Comparison of ENCODE assay signal across 8 mouse cellular contexts in the genomic region with DNA sequence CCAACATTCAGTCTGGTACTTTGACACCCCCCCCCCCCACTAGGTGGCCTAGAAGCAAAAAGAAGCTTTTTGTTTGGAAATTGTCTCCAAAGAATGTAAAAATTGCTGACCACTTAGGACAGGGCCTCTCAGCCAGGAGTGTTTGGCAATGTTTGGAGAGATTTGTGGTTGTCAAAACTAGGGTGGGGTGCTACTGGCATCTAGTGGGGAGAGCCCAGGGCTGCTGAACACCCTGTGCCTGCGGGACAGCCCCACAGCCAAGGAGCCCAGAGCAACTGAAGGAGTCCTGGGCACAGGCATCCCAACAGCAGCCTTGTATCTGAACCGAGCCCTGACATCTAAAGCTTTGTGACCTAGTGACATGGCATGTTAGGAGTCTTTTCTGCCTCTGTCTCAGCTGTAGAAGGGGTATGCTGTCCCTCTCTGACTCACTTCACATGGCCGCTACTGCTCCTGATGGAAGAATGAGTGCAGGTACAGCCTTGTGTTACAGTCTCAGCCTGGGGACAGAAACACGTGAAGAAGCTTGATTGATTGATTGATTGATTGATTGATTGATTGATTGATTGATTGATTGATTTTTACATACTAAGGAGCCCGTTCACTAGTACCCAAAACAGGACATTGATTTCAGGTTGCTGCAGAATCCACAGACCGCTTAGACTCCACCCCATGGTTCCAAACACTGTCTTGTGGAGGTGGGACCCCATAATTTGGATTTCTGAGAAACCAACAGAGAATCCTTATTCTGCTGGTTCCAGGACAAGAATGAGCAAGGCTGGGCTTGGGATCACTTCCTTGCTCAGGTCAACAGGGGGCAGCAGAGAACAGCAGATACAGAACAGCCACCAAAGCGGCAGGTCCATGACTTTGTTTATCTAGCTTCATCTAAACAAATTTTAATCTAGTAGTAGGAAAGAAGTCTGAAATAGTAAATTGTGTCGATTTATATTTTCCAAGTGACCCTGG. TPM values are rescaled to one million over a fixed set of nuclear protein-coding genes. Genes with fewer than 3 reads are reported as not detected.
DNase-seq lines count a peak whose midpoint lies in the region; ATAC-seq and TF ChIP-seq lines count a peak whose summit lies in the region.

No protein-coding gene starts in this region.

- no peaks in the 10 kb centered on the region for H3K36me3 ChIP-seq in CH12.LX (replicated peaks in 1 of 2; ENCODE audit: control insufficient read depth in 1 of 2, insufficient read depth in 1 of 2, low read length in 1 of 2)
- H3K36me3 ChIP-seq in lung, postnatal 0 days (ENCODE audit: insufficient read depth, low read length): no peaks in the 10 kb centered on the region

- 0 out of 4 replicates have a peak, but pooled peaks cover 0 to 2% of the 10 kb centered on the region in 2 experiments for H3K4me1 ChIP-seq in CH12.LX (ENCODE audit: control insufficient read depth in 1 of 2, insufficient read depth in 2 of 2)
- no peaks in the 10 kb centered on the region for H3K4me1 ChIP-seq in lung, postnatal 0 days (ENCODE audit: insufficient read depth, low read depth, low read length)

- no peaks in the 10 kb centered on the region for H3K79me2 ChIP-seq in CH12.LX (replicated peaks; ENCODE audit: control insufficient read depth, extremely low read depth, insufficient read depth, poor library complexity, severe bottlenecking)

- intact Hi-C loops in gastrocnemius, postnatal 36 days (cut with DNase I): loop anchor here (2.0 to 5.0 kb wide), 2 partner anchors 85 to 149 kb away; no protein-coding TSS in a partner anchor

- no peak overlapping the region for H3K9ac ChIP-seq in CH12.LX (ENCODE audit: insufficient read depth, low read depth)
- H3K9ac ChIP-seq in lung, postnatal 0 days (replicated peaks; ENCODE audit: low read depth): no peak overlapping the region

- DNase-seq in CH12.LX (ENCODE audit: extremely low read depth): peak; percentile 69
- DNase-seq in adipocyte (ENCODE audit: low spot score): peak; percentile 92
- DNase-seq in cerebellum, postnatal 4 days (ENCODE audit: low spot score in 2 of 2): peak; percentile 55 to 70
- peak; percentile 41 to 58 for DNase-seq in gastrocnemius, postnatal 36 days
- peak; percentile 67 to 75 for DNase-seq in kidney, postnatal 25 days
- peak; percentile 86 for DNase-seq in lung, postnatal 0 days (ENCODE audit: low spot score)
- DNase-seq in retina, embryonic 14.5 days (ENCODE audit: low spot score): peak; percentile 85
- DNase-seq in thymus, postnatal 36 days: peak; percentile 56 to 62

- ATAC-seq in lung, postnatal 0 days: peak; percentile 60

- 32% methylated on average over 8 of the region's 8 CpGs for WGBS in lung, postnatal 0 days

- TF ChIP-seq CTCF in CH12.LX (conservative IDR thresholded peaks at IDR 0.05 in 1 of 2, IDR thresholded peaks at IDR 0.05 in 1 of 2; ENCODE audit: low read depth in 2 of 2, low read length in 2 of 2): peak; percentile 56 to 97; a peak in 3 of 4 replicates
- TF ChIP-seq CTCF in lung, postnatal 0 days (IDR thresholded peaks at IDR 0.05): peak; percentile 92

- H3K4me3 ChIP-seq in CH12.LX (replicated peaks in 1 of 3; ENCODE audit: low read depth in 2 of 3, low read length in 2 of 3, poor library complexity in 1 of 3): no peak overlapping the region
- H3K4me3 ChIP-seq in lung, postnatal 0 days (ENCODE audit: low read depth, low read length): no peak overlapping the region

- H3K4me2 ChIP-seq in CH12.LX (ENCODE audit: insufficient read depth, low read depth, poor library complexity, severe bottlenecking): no peak overlapping the region
- no peak overlapping the region for H3K4me2 ChIP-seq in lung, postnatal 0 days (replicated peaks; ENCODE audit: low read depth, low read length)

- TF ChIP-seq EP300 in CH12.LX (IDR thresholded peaks at IDR 0.05; ENCODE audit: low read length): no peak
- TF ChIP-seq EP300 in lung, postnatal 0 days (IDR thresholded peaks at IDR 0.05): no peak

- no peak for TF ChIP-seq POLR2A in CH12.LX (IDR thresholded peaks at IDR 0.05; ENCODE audit: low read depth, low read length)

- in situ Hi-C loops in CH12.LX (cut with MboI; ENCODE audit: low pct_ligation_motif_present, low pct_unique_long_range_greater_than_20kb, low sequenced_read_pairs): loop anchor here (10.0 kb wide), 1 partner anchor 187 kb away; no protein-coding TSS in a partner anchor

- no peak overlapping the region for H3K27ac ChIP-seq in CH12.LX (ENCODE audit: insufficient read depth, low read depth)
- no peak overlapping the region for H3K27ac ChIP-seq in lung, postnatal 0 days (ENCODE audit: low read length)

- H3K9me3 ChIP-seq in CH12.LX (replicated peaks; ENCODE audit: low read length): peaks cover 2% of the 10 kb centered on the region
- no peaks in the 10 kb centered on the region for H3K9me3 ChIP-seq in lung, postnatal 0 days (ENCODE audit: low read length)

- TF ChIP-seq RAD21 in CH12.LX (IDR thresholded peaks at IDR 0.05; ENCODE audit: low read depth, low read length): peak; percentile 97

- dilution Hi-C loops in CH12.LX (cut with MboI; ENCODE audit: extremely low pct_ligation_motif_present, extremely low pct_unique_long_range_greater_than_20kb, low sequenced_read_pairs): no loop called here

- H3K27me3 ChIP-seq in CH12.LX (replicated peaks): no peaks in the 10 kb centered on the region
- no peaks in the 10 kb centered on the region for H3K27me3 ChIP-seq in lung, postnatal 0 days (replicated peaks; ENCODE audit: insufficient read depth, low read length)

TF ChIP-seq in CH12.LX, 34 proteins besides CTCF, POLR2A, EP300 and RAD21:
- TF ChIP-seq MEF2A (IDR thresholded peaks at IDR 0.05; ENCODE audit: borderline replicate concordance, low read depth, low read length): no peak
- TF ChIP-seq IRF4 (IDR thresholded peaks at IDR 0.05; ENCODE audit: low read depth, low read length): 0 out of 2 replicates have a peak, but pooled peaks have one; percentile 44
- TF ChIP-seq ZC3H11A (IDR thresholded peaks at IDR 0.05; ENCODE audit: low read depth, low read length): peak; percentile 57
- TF ChIP-seq ELF1 (IDR thresholded peaks at IDR 0.05; ENCODE audit: low read depth, low read length): 0 out of 2 replicates have a peak, but pooled peaks have one; percentile 38
- 0 out of 2 replicates have a peak, but pooled peaks have one; percentile 21 for TF ChIP-seq TCF12 (IDR thresholded peaks at IDR 0.05; ENCODE audit: low read depth, low read length)
- TF ChIP-seq POLR2AphosphoS2 (IDR thresholded peaks at IDR 0.05; ENCODE audit: low read depth, low read length): no peak
- TF ChIP-seq HCFC1 (IDR thresholded peaks at IDR 0.05; ENCODE audit: low read depth, low read length): no peak
- peak; percentile 90 for TF ChIP-seq SMC3 (IDR thresholded peaks at IDR 0.05; ENCODE audit: low read depth, low read length)
- TF ChIP-seq ZKSCAN1 (IDR thresholded peaks at IDR 0.05; ENCODE audit: borderline replicate concordance, low read depth, low read length): no peak
- peak; percentile 31; the same call in 1 of the 2 replicates for TF ChIP-seq NELFE (IDR thresholded peaks at IDR 0.05; ENCODE audit: low read depth, low read length)

RNA-seq across cellular contexts. Expression of gene Malsu1, which starts 16.3 kb away (rescaled TPM):
- total RNA-seq in CH12.LX (2012; rRNA removed) (35.4 and 39.0 TPM in 2 replicates), CH12.LX (2014; rRNA removed) (57.1 and 59.6 TPM in 2 replicates)
- polyA plus RNA-seq in CH12.LX (2012; ENCODE audit: insufficient read length, low read depth): 73.5 and 78.7 TPM in 2 replicates
- total RNA-seq in gastrocnemius, postnatal 36 days (2021): 10 to 100 TPM; 42.3 to 43.0 TPM
- polyA plus RNA-seq in lung, postnatal 0 days (2015; fragmentation: Nextera tagmentation; extraction: Ambion mirVana): 81.3 and 84.1 TPM in 2 replicates

RNA-seq across cellular contexts. Expression of gene Gpnmb, which starts 21.0 kb away (rescaled TPM):
- total RNA-seq in CH12.LX (2012; rRNA removed) (0.08 TPM in 1 of 2 replicates, not detected in the other), CH12.LX (2014; rRNA removed) (not detected in 2 replicates)
- polyA plus RNA-seq in CH12.LX (2012; ENCODE audit: insufficient read length, low read depth): 0.24 TPM in 1 of 2 replicates, not detected in the other
- total RNA-seq in gastrocnemius, postnatal 36 days (2021): 1 to 10 TPM; 1.0 to 2.2 TPM
- polyA plus RNA-seq in lung, postnatal 0 days (2015; fragmentation: Nextera tagmentation; extraction: Ambion mirVana): 1.5 and 2.0 TPM in 2 replicates
